Mouse (Mus musculus): Measurements from ENCODE around the gene Serinc5.
A peak's percentile ranks its signal among the peaks of the same experiment; 100 is the strongest.

Gene Serinc5

DNA sequence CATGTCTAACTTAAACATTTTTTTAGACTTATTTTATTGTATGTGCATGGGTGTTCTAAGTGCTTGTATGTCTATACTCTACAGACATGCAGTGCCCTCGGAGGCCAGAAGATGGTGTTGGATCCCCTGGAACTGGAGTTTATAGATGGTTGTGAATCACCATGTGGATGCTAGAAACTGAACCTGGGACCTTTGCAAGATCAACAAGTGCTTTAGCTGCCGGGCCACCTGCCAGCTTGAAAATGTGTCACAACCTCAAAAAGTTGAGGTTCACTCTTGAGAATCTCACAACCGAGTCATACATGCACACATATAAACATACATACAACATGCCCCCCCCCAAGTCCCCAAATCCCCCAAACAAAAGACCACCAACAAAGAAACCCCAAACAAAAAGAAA, 129.0 kb downstream of the Serinc5 start:
- DNase-seq (ENCODE audit: low read depth, low spot score) = no peak

DNA sequence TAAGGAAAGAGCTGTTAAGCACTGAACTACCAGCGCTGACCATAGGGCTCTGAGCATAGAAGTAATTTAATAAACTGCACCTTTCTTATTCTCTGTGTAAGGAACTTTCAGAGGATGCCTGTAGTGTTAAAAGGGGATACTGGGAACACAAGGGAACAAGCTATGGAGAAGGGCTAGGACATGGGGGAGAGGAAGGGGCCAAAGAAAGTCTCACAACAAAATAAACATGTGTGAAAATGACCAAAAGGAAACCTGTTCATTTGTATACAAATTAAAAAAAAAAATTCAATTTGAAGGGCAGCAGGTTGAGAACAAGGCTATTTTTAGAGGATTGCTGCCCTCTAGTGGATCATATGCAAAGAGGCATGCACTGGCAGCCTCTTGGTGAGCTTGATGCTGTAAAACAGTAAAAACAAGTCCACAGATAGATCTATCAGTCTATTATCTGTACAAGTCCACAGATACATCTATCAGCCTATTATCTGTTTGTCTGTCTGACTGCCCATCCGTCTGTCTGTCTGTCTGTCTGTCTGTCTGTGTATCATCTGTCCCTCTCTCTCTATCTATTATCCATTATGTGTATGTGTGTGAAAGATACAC, 129.9 kb downstream of the Serinc5 start:
- peak; percentile 45 for DNase-seq (ENCODE audit: low read depth, low spot score)

DNA sequence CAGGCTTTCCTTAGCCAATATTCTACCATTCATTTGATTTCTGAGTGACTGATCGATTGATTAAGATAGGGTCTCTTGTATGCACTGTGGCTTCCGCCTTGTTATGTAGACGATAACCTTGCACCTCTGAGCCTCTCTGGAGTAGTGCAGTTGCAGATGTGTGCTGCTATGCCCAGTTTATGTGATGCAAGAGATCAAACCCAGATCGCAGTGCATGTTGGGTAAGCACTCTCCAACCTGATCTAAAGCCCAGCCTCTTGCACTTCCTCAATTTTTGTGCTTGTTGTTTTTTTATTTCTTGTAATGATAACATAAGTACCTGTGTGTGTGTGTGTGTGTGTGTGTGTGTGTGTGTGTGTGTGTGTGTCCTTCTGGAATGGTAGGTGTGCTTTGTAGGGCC, 132.0 kb downstream of the Serinc5 start:
- DNase-seq (ENCODE audit: low read depth, low spot score) = no peak

DNA sequence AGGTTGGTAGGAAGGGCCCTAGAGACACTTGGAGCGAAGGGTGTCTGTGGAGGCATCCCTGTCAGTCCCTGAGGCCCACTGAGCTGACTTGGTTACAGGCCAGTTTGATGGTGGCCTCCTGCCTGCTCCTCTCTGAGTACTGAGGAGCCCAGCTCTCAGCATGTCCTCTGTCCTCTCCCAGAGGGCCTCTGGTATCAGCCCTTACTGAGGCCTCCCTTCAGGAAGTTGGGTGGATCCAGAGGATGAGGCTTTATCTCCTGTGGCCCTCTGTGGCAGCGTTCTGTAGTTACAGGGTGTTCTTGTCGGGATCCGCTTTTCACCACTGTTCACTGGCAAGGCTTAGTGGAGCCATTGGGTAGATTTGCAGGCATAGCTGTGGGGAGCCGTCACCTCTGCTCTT, 132.4 kb downstream of the Serinc5 start:
- DNase-seq (ENCODE audit: low read depth, low spot score) = no peak

DNA sequence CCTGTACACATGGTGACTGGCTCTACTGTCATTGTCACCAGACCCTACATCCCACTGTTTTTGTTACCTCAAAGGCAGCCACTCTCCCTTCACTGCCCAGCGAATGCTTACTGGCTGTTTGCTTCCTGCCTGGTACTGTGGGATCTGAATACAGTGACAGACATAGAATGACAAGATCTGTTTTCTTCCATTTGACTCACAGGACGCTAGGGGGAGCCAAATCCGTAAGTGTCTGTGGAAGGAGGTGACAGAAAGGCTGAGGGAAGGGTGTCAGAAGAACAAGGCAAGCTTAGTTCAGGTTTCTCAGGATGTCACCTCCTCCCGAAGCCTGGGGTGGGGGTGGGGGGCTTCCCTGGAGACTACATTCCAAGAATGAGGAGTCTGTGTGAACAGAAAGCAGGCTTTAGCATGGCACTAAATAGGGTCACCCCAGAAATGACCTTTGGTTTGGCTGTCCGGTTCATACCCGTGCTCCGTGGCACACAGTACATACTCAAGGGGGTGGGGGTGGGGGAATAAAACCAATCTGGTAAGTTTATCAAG, 140.2 kb downstream of the Serinc5 start:
- peak; percentile 63 for DNase-seq (ENCODE audit: low read depth, low spot score)

DNA sequence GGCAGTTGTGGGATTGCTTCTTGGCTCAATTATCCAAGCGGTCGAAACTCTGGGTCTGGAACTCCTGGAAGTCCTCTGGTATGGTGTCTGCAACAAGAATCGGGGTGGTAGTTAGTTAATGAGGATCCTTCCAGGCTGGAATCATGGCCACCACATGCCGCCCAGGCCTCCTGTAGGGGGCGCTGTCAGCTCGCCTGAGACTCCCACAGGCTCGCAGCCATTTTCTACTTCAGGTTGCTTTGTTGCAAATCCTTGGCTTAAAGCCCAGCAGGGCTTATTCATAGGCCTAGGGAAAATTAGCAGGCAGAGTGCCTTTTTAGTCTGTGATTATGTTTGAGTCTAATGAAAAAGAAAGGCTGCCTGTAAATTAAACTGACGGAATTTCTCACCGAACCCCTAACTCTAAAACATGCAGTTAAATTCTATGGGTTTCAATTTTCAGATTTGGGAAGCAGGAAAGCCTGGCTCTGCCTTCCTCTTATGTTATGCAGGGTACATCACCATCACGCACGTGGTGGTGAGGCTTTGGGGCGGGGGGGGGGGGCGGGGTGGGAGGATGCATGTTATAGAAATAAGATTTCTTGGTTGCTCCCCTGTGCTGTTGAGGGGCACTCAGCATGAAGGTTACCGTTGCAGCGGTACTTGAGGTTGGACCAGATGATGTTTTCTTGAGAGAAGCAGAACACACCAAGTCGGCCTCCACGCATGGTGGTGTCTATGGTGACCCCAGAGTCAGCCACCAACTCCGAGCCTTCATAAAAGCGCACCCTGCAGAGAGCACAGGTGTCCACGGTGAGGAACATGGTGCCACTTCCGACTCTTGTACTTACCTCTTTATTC, 141.1 kb downstream of the Serinc5 start:
- DNase-seq (ENCODE audit: low read depth, low spot score) = peak; percentile 42

DNA sequence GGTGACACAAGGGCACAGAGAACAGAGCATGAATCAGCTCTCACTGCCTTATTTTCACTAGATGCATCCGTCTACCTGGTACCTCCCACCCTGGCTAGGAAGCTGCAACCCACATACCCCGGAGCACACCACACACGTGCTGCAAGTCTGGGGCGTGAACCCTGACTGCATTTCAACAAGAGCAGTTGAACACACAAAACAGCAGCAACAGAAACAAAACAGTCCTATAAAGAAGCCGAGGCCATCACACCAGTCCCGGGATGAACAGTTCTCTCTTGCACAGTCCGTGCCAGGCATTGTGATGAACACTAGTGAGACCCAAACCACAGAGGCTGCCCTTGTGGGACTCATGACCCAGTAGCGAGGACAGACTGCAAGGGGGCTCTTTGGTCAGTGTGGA, 142.8 kb downstream of the Serinc5 start:
- no peak for DNase-seq (ENCODE audit: low read depth, low spot score)

DNA sequence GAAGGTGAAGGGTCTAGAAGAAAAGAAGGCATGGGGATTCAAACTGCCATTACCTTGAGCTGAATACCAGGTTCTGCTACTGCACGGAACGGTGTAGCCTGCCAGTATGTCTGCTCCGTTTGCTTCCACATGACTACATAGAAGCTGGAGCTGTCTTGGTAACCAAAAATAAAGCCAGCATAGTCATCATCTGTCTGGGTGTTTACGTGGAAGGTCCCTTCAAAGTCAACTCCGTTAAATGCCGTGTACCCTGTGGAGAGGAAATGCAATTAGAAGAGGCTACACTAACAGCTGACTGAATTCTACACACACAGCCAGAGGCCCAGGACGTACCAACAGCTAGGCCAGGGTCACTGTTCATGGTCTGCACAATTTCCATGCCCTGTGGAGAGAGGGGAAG, 144.1 kb downstream of the Serinc5 start:
- no peak for DNase-seq (ENCODE audit: low read depth, low spot score)

DNA sequence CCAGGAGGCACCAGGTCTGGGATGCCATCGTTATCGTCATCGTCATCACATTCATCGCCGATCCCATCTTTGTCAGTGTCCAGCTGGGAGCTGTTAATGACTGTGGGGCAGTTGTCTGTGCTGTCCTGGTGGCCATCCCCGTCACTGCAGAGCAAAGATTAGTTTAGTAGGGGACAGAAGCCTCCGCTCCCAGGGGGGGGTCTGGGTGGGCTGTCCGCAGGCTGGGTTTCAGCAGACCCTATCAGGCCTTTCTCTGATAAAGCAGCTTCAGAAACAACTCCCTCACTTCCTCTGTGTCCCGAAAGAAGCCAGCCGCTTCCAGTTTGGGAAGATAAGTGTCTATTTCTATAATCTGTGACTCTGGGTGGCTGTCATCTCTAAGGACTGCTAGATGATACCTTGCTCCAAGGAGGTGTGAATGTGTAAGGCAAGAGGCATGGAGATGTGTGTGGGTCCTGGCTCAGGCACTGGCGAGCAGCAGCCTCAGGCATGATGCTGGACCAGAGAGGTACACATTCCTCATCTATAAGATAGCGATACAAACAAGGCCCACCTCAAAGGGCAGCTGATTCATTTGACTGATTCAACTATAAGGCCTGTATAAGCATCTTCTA, 147.2 kb downstream of the Serinc5 start:
- no peak for DNase-seq (ENCODE audit: low read depth, low spot score)

DNA sequence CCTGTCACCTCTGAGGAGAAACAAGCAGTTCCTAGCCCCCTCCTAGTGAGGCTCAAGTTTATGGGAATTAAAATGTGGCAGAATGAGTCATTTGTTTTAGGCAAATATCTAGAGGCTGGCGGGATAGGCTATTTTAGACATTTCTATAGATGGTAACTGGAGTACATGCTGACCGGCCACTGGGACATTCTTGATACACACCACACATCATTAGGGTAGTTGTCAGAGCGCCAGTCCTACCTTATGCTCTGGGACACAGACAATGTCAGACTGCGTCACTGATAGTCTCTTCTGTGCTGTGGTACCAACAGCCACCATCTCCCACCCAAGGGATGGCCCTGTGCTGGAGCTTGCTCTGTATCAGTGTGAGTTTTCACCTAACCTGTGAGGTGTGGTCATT, 148.2 kb downstream of the Serinc5 start:
- no peak for DNase-seq (ENCODE audit: low read depth, low spot score)

DNA sequence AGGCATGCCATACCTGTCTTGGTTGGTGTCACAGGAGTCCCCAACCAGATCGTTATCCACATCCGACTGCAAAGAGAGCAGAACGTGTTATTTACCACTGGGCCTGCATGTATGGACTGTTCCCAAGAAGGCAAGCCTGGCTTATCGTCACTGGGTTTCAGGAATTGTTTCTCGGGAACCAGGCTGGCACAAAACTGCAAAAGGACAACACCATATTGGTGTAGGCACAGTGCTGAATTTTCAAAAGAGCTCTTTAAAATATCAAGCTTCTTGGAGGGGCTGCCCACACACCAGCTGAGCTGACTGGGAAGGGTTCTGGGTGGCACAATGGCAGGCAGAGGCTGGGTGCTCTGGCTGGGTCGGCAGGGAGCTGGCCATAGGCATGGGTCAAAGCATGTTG, 149.6 kb downstream of the Serinc5 start:
- no peak for DNase-seq (ENCODE audit: low read depth, low spot score)

Data from embryo, embryonic 11.5 days (tissue).